Mouse (Mus musculus): ENCODE results near the gene Myo18b. TPM values are rescaled to one million over a fixed set of nuclear protein-coding genes. Genes with fewer than 3 reads are reported as not detected.

The Myo18b gene
- total and polyA plus RNA-seq, 3 experiments = not detected

GRCm38 (mm10) chr5:112931901-112932300, 35.7 kb upstream of the Myo18b start:
- Histone ChIP-seq H3K27me3 (replicated peaks) (no peaks in the 10 kb centered on the region), H3K4me3 (replicated peaks in 1 of 3; ENCODE audit: low read depth in 2 of 3, low read length in 2 of 3, poor library complexity in 1 of 3) (no peak overlapping the region), H3K36me3 (replicated peaks in 1 of 2; ENCODE audit: control insufficient read depth in 1 of 2, insufficient read depth in 1 of 2, low read length in 1 of 2) (no peaks in the 10 kb centered on the region), H3K9ac (ENCODE audit: insufficient read depth, low read depth) (no peak overlapping the region), H3K79me2 (replicated peaks; ENCODE audit: control insufficient read depth, extremely low read depth, insufficient read depth, poor library complexity, severe bottlenecking) (no peaks in the 10 kb centered on the region), H3K4me1 (ENCODE audit: control insufficient read depth in 1 of 2, insufficient read depth in 2 of 2) (no peaks in the 10 kb centered on the region), H3K27ac (ENCODE audit: insufficient read depth, low read depth) (no peak overlapping the region), H3K9me3 (replicated peaks; ENCODE audit: low read length) (peaks cover 94% of the 10 kb centered on the region), H3K4me2 (ENCODE audit: insufficient read depth, low read depth, poor library complexity, severe bottlenecking) (no peak overlapping the region)
- dilution Hi-C loops (cut with MboI; ENCODE audit: extremely low pct_ligation_motif_present, extremely low pct_unique_long_range_greater_than_20kb, low sequenced_read_pairs) = no loop called here
- no peak for DNase-seq (ENCODE audit: extremely low read depth)
- TF ChIP-seq POLR2A (IDR thresholded peaks at IDR 0.05; ENCODE audit: low read depth, low read length) (no peak), NRF1 (IDR thresholded peaks at IDR 0.05; ENCODE audit: low read depth, low read length) (no peak), CHD1 (IDR thresholded peaks at IDR 0.05; ENCODE audit: low read depth, low read length) (no peak), ZNF384 (IDR thresholded peaks at IDR 0.05; ENCODE audit: low read depth, low read length) (no peak), MAX (IDR thresholded peaks at IDR 0.05; ENCODE audit: low read length) (no peak), MXI1 (IDR thresholded peaks at IDR 0.05; ENCODE audit: low read depth, low read length) (no peak), PAX5 (IDR thresholded peaks at IDR 0.05; ENCODE audit: low read length) (no peak), MEF2A (IDR thresholded peaks at IDR 0.05; ENCODE audit: borderline replicate concordance, low read depth, low read length) (no peak), USF2 (conservative IDR thresholded peaks at IDR 0.05; ENCODE audit: low read depth, low read length) (no peak), HCFC1 (IDR thresholded peaks at IDR 0.05; ENCODE audit: low read depth, low read length) (no peak), MYC (IDR thresholded peaks at IDR 0.05; ENCODE audit: low read depth, low read length) (no peak), TCF12 (IDR thresholded peaks at IDR 0.05; ENCODE audit: low read depth, low read length) (no peak), E2F4 (IDR thresholded peaks at IDR 0.05; ENCODE audit: insufficient replicate concordance, low read depth, low read length) (no peak), CTCF (conservative IDR thresholded peaks at IDR 0.05 in 1 of 2, IDR thresholded peaks at IDR 0.05 in 1 of 2; ENCODE audit: low read depth in 2 of 2, low read length in 2 of 2) (no peak)
- in situ Hi-C loops (cut with MboI; ENCODE audit: low pct_ligation_motif_present, low pct_unique_long_range_greater_than_20kb, low sequenced_read_pairs) = no loop called here

- no peak for DNase-seq (ENCODE audit: extremely low read depth)
- no peak overlapping the region for H3K27ac ChIP-seq (ENCODE audit: insufficient read depth, low read depth)
- H3K4me3 ChIP-seq (replicated peaks in 1 of 3; ENCODE audit: low read depth in 2 of 3, low read length in 2 of 3, poor library complexity in 1 of 3) = no peak overlapping the region
- H3K4me1 ChIP-seq (ENCODE audit: control insufficient read depth in 1 of 2, insufficient read depth in 2 of 2) = no peaks in the 10 kb centered on the region
- in situ Hi-C loops (cut with MboI; ENCODE audit: low pct_ligation_motif_present, low pct_unique_long_range_greater_than_20kb, low sequenced_read_pairs) = no loop called here
- H3K27me3 ChIP-seq (replicated peaks) = no peaks in the 10 kb centered on the region
- no peaks in the 10 kb centered on the region for H3K79me2 ChIP-seq (replicated peaks; ENCODE audit: control insufficient read depth, extremely low read depth, insufficient read depth, poor library complexity, severe bottlenecking)
- peaks cover 90% of the 10 kb centered on the region for H3K9me3 ChIP-seq (replicated peaks; ENCODE audit: low read length)
- no peak for TF ChIP-seq NELFE (IDR thresholded peaks at IDR 0.05; ENCODE audit: low read depth, low read length)
- no peak for TF ChIP-seq CHD1 (IDR thresholded peaks at IDR 0.05; ENCODE audit: low read depth, low read length)
- TF ChIP-seq GABPA (IDR thresholded peaks at IDR 0.05; ENCODE audit: insufficient replicate concordance, low read depth, low read length) = no peak
- TF ChIP-seq NRF1 (IDR thresholded peaks at IDR 0.05; ENCODE audit: low read depth, low read length) = no peak
- TF ChIP-seq RAD21 (IDR thresholded peaks at IDR 0.05; ENCODE audit: low read depth, low read length) = no peak
- TF ChIP-seq ZMIZ1 (IDR thresholded peaks at IDR 0.05; ENCODE audit: low read depth, low read length) = no peak
- no peak for TF ChIP-seq E2F4 (IDR thresholded peaks at IDR 0.05; ENCODE audit: insufficient replicate concordance, low read depth, low read length)
- TF ChIP-seq IRF4 (IDR thresholded peaks at IDR 0.05; ENCODE audit: low read depth, low read length) = no peak
- no peak for TF ChIP-seq KAT2A (IDR thresholded peaks at IDR 0.05; ENCODE audit: insufficient replicate concordance, low read length)
- no peak for TF ChIP-seq ZNF384 (IDR thresholded peaks at IDR 0.05; ENCODE audit: low read depth, low read length)
- TF ChIP-seq MAX (IDR thresholded peaks at IDR 0.05; ENCODE audit: low read length) = no peak
- no peak for TF ChIP-seq PAX5 (IDR thresholded peaks at IDR 0.05; ENCODE audit: low read length)
- no peak for TF ChIP-seq POLR2AphosphoS2 (IDR thresholded peaks at IDR 0.05; ENCODE audit: low read depth, low read length)
- dilution Hi-C loops (cut with MboI; ENCODE audit: extremely low pct_ligation_motif_present, extremely low pct_unique_long_range_greater_than_20kb, low sequenced_read_pairs) = no loop called here
- no peak overlapping the region for H3K4me2 ChIP-seq (ENCODE audit: insufficient read depth, low read depth, poor library complexity, severe bottlenecking)
- no peak overlapping the region for H3K9ac ChIP-seq (ENCODE audit: insufficient read depth, low read depth)
- H3K36me3 ChIP-seq (replicated peaks in 1 of 2; ENCODE audit: control insufficient read depth in 1 of 2, insufficient read depth in 1 of 2, low read length in 1 of 2) = no peaks in the 10 kb centered on the region
These were observed 32.2 kb upstream of the Myo18b start for GRCm38 (mm10) chr5:112928201-112928881.
